Mouse (Mus musculus) small intestine, adult 2 months (tissue): Measurements from ENCODE around the gene Pgs1.

ENCODE experiments used
- CTCF ChIP-seq: fragments of 200-500 bp; IDR thresholded peaks from 2 replicates; pipeline ENCODE4 v1.5.1; 2012; ENCODE audit warnings: low read depth, mild to moderate bottlenecking, control low read depth, inconsistent platforms, low read length, moderate library complexity, mixed read lengths; ENCODE audit not compliant: insufficient replicate concordance, insufficient read length; ENCODE audit errors: extremely low read depth
- POLR2A ChIP-seq: fragments of 200-500 bp; IDR thresholded peaks from 2 replicates; pipeline ENCODE4 v1.6.1; 2012; ENCODE audit warnings: low read depth, mild to moderate bottlenecking, control low read depth, inconsistent platforms, low read length, moderate library complexity

DNA sequence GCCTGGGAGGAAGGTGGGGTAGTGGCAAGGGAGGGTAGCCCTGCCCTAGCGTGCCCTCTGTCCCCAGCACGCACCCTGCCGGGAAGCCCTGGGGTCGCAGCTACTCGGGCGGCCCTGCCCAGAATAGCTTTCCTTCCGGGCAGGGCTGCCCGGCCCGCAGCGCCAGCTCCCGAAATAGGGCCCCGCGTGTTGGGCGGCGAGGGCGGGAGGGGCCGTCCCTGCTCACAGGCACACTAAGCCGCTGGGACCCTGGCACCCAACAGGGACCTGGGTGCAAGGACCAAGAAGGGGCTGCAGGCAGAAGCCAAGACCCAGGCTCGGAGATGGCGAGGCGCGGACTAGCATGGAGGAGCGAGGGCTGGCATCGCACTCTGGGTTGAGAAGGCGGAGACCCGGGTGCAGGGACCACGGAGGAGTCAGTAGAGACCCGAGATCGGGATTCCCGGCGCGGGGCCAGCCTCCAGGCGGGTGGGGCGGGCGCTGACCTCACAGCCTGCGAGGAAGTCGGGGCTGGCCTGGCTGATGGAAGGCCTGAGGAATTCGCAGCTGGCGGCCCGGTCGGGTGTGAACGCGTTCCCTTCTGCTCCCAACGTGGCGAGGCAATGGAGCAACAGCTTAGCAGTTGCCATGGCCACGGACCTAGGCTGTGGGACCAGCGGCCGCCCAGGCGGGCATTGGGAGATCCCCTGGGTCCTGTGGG lies 36.5 kb upstream of the Pgs1 start:
- TF ChIP-seq POLR2A (0 out of 2 replicates have a peak, but pooled peaks have one; percentile 18), CTCF (no peak)
